Mouse (Mus musculus) hindbrain, embryonic 13.5 days (tissue): ENCODE measurements around the gene Tecpr2. TPM values are rescaled to one million over a fixed set of nuclear protein-coding genes. Genes with fewer than 3 reads are reported as not detected.

ENCODE experiments used
- ATAC-seq: fragments of 200-750 bp; cut with Nextera tagmentation; 2 replicates; pipeline ENCODE4 v1.8.0; 2017; ENCODE audit warnings: moderate TSS enrichment; ENCODE audit not compliant: low FRiP score
- H3K27ac ChIP-seq: fragments of 300-500 bp; sonication (generic); 2 replicates; pipeline ENCODE4 v1.5.1; 2015; ENCODE audit warnings: inconsistent platforms, mild to moderate bottlenecking, moderate library complexity
- H3K27me3 ChIP-seq: fragments of 300-500 bp; sonication (generic); 2 replicates; pipeline ENCODE4 v1.6.1; 2015; ENCODE audit warnings: mild to moderate bottlenecking, inconsistent platforms
- H3K36me3 ChIP-seq: fragments of 300-500 bp; sonication (generic); 2 replicates; pipeline ENCODE4 v1.6.1; 2015; ENCODE audit warnings: mild to moderate bottlenecking, inconsistent platforms
- H3K4me1 ChIP-seq: fragments of 300-500 bp; sonication (generic); replicated peaks from 2 replicates; pipeline ENCODE4 v1.6.1; 2015; ENCODE audit warnings: inconsistent platforms
- H3K4me2 ChIP-seq: fragments of 300-500 bp; sonication (generic); 2 replicates; pipeline ENCODE4 v1.6.1; 2015; ENCODE audit warnings: inconsistent platforms, mild to moderate bottlenecking, moderate library complexity
- H3K4me3 ChIP-seq: fragments of 300-500 bp; sonication (generic); 2 replicates; pipeline ENCODE4 v1.5.1; 2015; ENCODE audit warnings: mild to moderate bottlenecking, inconsistent platforms
- H3K9ac ChIP-seq: fragments of 300-500 bp; sonication (generic); 2 replicates; pipeline ENCODE4 v1.6.1; 2015; ENCODE audit warnings: mild to moderate bottlenecking, inconsistent platforms
- H3K9me3 ChIP-seq: fragments of 300-500 bp; sonication (generic); 2 replicates; pipeline ENCODE4 v1.6.1; 2016; ENCODE audit warnings: inconsistent platforms
- WGBS: fragments of 180-500 bp; shearing (Covaris S2); methylation state at CpG from one replicate; pipeline ENCODE4 v1.1.7; 2015; 5-methylcytosine and 5-hydroxymethylcytosine counted together
- polyA plus RNA-seq: library from polyadenylated mRNA; unstranded; fragments of >200 nt; fragmentation: Nextera tagmentation; extraction: Ambion mirVana; gene quantifications from 2 replicates; pipeline ENCODE4 v1.2.1, GENCODE M21; 2015

Gene Tecpr2
- polyA plus RNA-seq, 1 experiment from 2014 or later = 7.3 TPM

DNA sequence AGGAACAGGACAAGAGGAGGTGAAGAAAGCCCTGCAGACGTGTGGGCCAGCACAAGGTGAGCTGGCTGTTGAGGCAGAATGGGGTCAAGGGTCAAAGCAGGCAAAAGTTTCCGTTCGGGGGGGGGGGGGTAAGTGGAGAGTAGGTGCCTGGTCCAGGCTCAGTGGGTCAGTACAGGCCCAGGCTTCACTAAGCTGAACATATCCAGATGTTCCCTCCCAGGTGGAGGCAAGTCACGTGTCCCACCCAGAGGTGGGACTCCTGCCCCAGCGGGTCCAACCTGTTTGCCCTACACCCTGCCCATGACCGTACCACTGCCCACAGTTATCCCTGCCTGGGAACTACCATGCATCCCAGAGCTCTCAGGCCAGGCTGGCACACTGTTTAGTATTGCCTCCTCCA lies 116.7 kb downstream of the Tecpr2 start:
- no peak overlapping the region for H3K9ac ChIP-seq
- H3K9me3 ChIP-seq = no peaks in the 10 kb centered on the region
- ATAC-seq = no peak
- H3K27ac ChIP-seq = no peak overlapping the region
- peaks cover 29% of the 10 kb centered on the region for H3K4me1 ChIP-seq
- H3K27me3 ChIP-seq = no peaks in the 10 kb centered on the region
- 81% methylated on average over 6 of the region's 6 CpGs for WGBS
- no peak overlapping the region for H3K4me2 ChIP-seq
- no peak overlapping the region for H3K4me3 ChIP-seq
- H3K36me3 ChIP-seq = no peaks in the 10 kb centered on the region

- WGBS = 54% methylated on average over 5 of the region's 5 CpGs
- Histone ChIP-seq H3K27ac (no peak overlapping the region), H3K36me3 (no peaks in the 10 kb centered on the region), H3K9me3 (no peaks in the 10 kb centered on the region), H3K27me3 (no peaks in the 10 kb centered on the region), H3K9ac (no peak overlapping the region), H3K4me3 (no peak overlapping the region), H3K4me1 (peaks cover 29% of the 10 kb centered on the region), H3K4me2 (no peak overlapping the region)
- 0 out of 2 replicates have a peak, but pooled peaks have one; percentile 52 for ATAC-seq
These were observed 117.3 kb downstream of the Tecpr2 start for GRCm38 (mm10) chr12:111006339-111006738.

- no peak overlapping the region for H3K4me2 ChIP-seq
- H3K27ac ChIP-seq = no peak overlapping the region
- no peaks in the 10 kb centered on the region for H3K36me3 ChIP-seq
- WGBS = 82% methylated on average over 14 of the region's 14 CpGs
- H3K27me3 ChIP-seq = no peaks in the 10 kb centered on the region
- H3K4me1 ChIP-seq = peaks cover 29% of the 10 kb centered on the region
- no peak overlapping the region for H3K4me3 ChIP-seq
- H3K9ac ChIP-seq = no peak overlapping the region
- ATAC-seq = no peak
- no peaks in the 10 kb centered on the region for H3K9me3 ChIP-seq
These were observed 118.4 kb downstream of the Tecpr2 start for GRCm38 (mm10) chr12:111007134-111008103.

GRCm38 (mm10) chr12:111008500-111009490 lies 119.7 kb downstream of the Tecpr2 start:
- no peak for ATAC-seq
- H3K9ac ChIP-seq = peak overlapping the region; percentile 8; the same call in 1 of the 2 replicates

GRCm38 (mm10) chr12:111009615-111010257 lies 120.7 kb downstream of the Tecpr2 start:
- H3K27ac ChIP-seq = no peak overlapping the region
- H3K27me3 ChIP-seq = no peaks in the 10 kb centered on the region
- H3K4me1 ChIP-seq = peaks cover 29% of the 10 kb centered on the region
- no peaks in the 10 kb centered on the region for H3K9me3 ChIP-seq
- WGBS = 77% methylated on average over 6 of the region's 6 CpGs
- no peak for ATAC-seq
- no peak overlapping the region for H3K4me3 ChIP-seq
- no peak overlapping the region for H3K4me2 ChIP-seq
- no peaks in the 10 kb centered on the region for H3K36me3 ChIP-seq
- H3K9ac ChIP-seq = no peak overlapping the region

More at GRCm38 (mm10) chr12:111008500-111009490, 119.7 kb downstream of the Tecpr2 start:
- no peak overlapping the region for H3K4me2 ChIP-seq
- WGBS = 63% methylated on average over 11 of the region's 11 CpGs
- H3K27me3 ChIP-seq = no peaks in the 10 kb centered on the region
- no peak overlapping the region for H3K4me3 ChIP-seq
- peaks cover 29% of the 10 kb centered on the region for H3K4me1 ChIP-seq
- peak overlapping the region; percentile 35; the same call in 1 of the 2 replicates for H3K27ac ChIP-seq
- no peaks in the 10 kb centered on the region for H3K9me3 ChIP-seq
- no peaks in the 10 kb centered on the region for H3K36me3 ChIP-seq

GRCm38 (mm10) chr12:111016807-111017206 lies 127.7 kb downstream of the Tecpr2 start:
- Histone ChIP-seq H3K9me3 (no peaks in the 10 kb centered on the region), H3K9ac (no peak overlapping the region), H3K4me2 (no peak overlapping the region), H3K4me1 (no peaks in the 10 kb centered on the region), H3K27ac (no peak overlapping the region), H3K36me3 (no peaks in the 10 kb centered on the region), H3K4me3 (no peak overlapping the region), H3K27me3 (no peaks in the 10 kb centered on the region)
- WGBS = 90% methylated on average over 3 of the region's 3 CpGs
- no peak for ATAC-seq

DNA sequence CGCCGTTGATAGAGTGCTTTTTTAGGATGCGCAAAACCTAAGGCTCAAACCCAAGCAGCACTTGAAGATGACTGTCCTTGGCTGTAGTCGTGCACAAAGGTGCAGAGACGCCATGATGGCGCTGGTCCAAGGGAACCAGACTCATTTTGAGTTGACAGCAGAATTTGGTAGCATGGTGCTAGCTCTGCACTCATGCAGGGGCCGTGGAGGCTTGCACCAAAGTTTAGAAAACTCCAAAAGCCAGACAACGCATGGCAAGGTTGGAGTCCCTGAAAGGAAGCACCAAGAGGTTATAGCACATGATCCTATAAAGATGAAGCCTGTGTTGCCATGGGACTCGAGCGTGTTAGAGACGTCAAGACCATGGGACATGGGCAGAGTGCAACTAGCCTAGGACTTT lies 129.0 kb downstream of the Tecpr2 start:
- H3K4me1 ChIP-seq = no peaks in the 10 kb centered on the region
- no peaks in the 10 kb centered on the region for H3K27me3 ChIP-seq

GRCm38 (mm10) chr12:111019086-111019485 lies 130.0 kb downstream of the Tecpr2 start:
- Histone ChIP-seq H3K4me1 (no peaks in the 10 kb centered on the region), H3K9ac (no peak overlapping the region), H3K27ac (no peak overlapping the region), H3K4me2 (no peak overlapping the region), H3K4me3 (no peak overlapping the region), H3K9me3 (no peaks in the 10 kb centered on the region), H3K36me3 (no peaks in the 10 kb centered on the region), H3K27me3 (no peaks in the 10 kb centered on the region)
- no peak for ATAC-seq
- WGBS = 90% methylated on average over 2 of the region's 2 CpGs

More for the DNA sequence above, 129.0 kb downstream of the Tecpr2 start:
- Histone ChIP-seq H3K27ac (no peak overlapping the region), H3K9ac (no peak overlapping the region), H3K4me3 (no peak overlapping the region), H3K36me3 (no peaks in the 10 kb centered on the region), H3K4me2 (no peak overlapping the region), H3K9me3 (no peaks in the 10 kb centered on the region)
- ATAC-seq = no peak
- WGBS = 93% methylated on average over 11 of the region's 11 CpGs

- H3K36me3 ChIP-seq = no peaks in the 10 kb centered on the region
- H3K4me2 ChIP-seq = no peak overlapping the region
- H3K27me3 ChIP-seq = no peaks in the 10 kb centered on the region
- 35% methylated on average over 1 of the region's 1 CpGs for WGBS
- no peaks in the 10 kb centered on the region for H3K9me3 ChIP-seq
- no peaks in the 10 kb centered on the region for H3K4me1 ChIP-seq
- no peak overlapping the region for H3K9ac ChIP-seq
- no peak overlapping the region for H3K4me3 ChIP-seq
- no peak for ATAC-seq
- H3K27ac ChIP-seq = no peak overlapping the region
These were observed 132.1 kb downstream of the Tecpr2 start for GRCm38 (mm10) chr12:111021138-111021537.

DNA sequence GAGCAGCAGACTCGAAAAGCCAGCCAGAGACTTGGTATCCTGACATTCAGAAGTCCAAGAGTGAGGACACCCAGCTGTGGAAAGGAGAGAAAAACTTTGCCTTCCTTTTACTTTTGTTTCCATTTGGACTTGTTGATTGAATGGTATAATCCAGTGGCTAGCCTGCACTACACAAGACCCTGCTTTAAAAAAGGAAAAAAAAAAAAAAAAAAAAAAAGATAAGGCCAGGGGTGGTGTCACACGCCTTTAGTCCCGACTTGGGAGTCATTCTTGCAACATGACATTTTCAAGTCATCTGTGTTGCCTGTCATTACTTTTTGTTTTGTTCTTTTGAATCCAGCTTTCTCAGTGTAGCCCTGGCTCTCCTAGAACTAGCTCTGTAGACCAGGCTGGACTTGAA lies 132.5 kb downstream of the Tecpr2 start:
- H3K9ac ChIP-seq = no peak overlapping the region
- H3K4me1 ChIP-seq = no peaks in the 10 kb centered on the region
- no peaks in the 10 kb centered on the region for H3K27me3 ChIP-seq
- WGBS = 64% methylated on average over 3 of the region's 3 CpGs
- H3K4me2 ChIP-seq = no peak overlapping the region
- H3K27ac ChIP-seq = no peak overlapping the region
- H3K9me3 ChIP-seq = no peaks in the 10 kb centered on the region
- no peaks in the 10 kb centered on the region for H3K36me3 ChIP-seq
- H3K4me3 ChIP-seq = no peak overlapping the region
- no peak for ATAC-seq
